Mouse (Mus musculus) liver, adult (tissue): Measurements from ENCODE around the gene Ptafr.

Experiments used
- GATA4 ChIP-seq: IDR thresholded peaks from 2 replicates; pipeline ENCODE4 v1.6.1; 2014; ENCODE audit warnings: mild to moderate bottlenecking, low read length; ENCODE audit not compliant: insufficient replicate concordance

Ptafr gene

GRCm38 (mm10) chr4:132594191-132594590 is 30.3 kb downstream of the Ptafr start:
- TF ChIP-seq GATA4: no peak

GRCm38 (mm10) chr4:132598861-132599260 is 35.0 kb downstream of the Ptafr start:
- no peak for TF ChIP-seq GATA4

GRCm38 (mm10) chr4:132599764-132600163 is 35.9 kb downstream of the Ptafr start:
- no peak; the same call in 1 of the 2 replicates for TF ChIP-seq GATA4

GRCm38 (mm10) chr4:132600465-132600864 is 36.6 kb downstream of the Ptafr start:
- no peak for TF ChIP-seq GATA4

- no peak for TF ChIP-seq GATA4
Measured at GRCm38 (mm10) chr4:132603468-132603867, 39.6 kb downstream of the Ptafr start.

- no peak for TF ChIP-seq GATA4
Measured at GRCm38 (mm10) chr4:132605816-132606215, 41.9 kb downstream of the Ptafr start.

- no peak for TF ChIP-seq GATA4
Measured at GRCm38 (mm10) chr4:132608147-132608546, 44.3 kb downstream of the Ptafr start.

- no peak for TF ChIP-seq GATA4
Measured at GRCm38 (mm10) chr4:132610301-132610984, 46.6 kb downstream of the Ptafr start.

GRCm38 (mm10) chr4:132611320-132611719 is 47.5 kb downstream of the Ptafr start:
- TF ChIP-seq GATA4: no peak

- TF ChIP-seq GATA4: no peak
Measured at GRCm38 (mm10) chr4:132617873-132618272, 54.0 kb downstream of the Ptafr start.

GRCm38 (mm10) chr4:132618850-132619375 is 55.0 kb downstream of the Ptafr start:
- no peak for TF ChIP-seq GATA4

- TF ChIP-seq GATA4: no peak
Measured at GRCm38 (mm10) chr4:132620134-132620533, 56.3 kb downstream of the Ptafr start.

- TF ChIP-seq GATA4: no peak
Measured at GRCm38 (mm10) chr4:132621287-132622068, 57.6 kb downstream of the Ptafr start.

- no peak for TF ChIP-seq GATA4
Measured at GRCm38 (mm10) chr4:132624034-132624657, 60.3 kb downstream of the Ptafr start.

GRCm38 (mm10) chr4:132628830-132629229 is 65.0 kb downstream of the Ptafr start:
- no peak for TF ChIP-seq GATA4
